ENCODE assay signal across 23 mouse cellular contexts in the genomic region with DNA sequence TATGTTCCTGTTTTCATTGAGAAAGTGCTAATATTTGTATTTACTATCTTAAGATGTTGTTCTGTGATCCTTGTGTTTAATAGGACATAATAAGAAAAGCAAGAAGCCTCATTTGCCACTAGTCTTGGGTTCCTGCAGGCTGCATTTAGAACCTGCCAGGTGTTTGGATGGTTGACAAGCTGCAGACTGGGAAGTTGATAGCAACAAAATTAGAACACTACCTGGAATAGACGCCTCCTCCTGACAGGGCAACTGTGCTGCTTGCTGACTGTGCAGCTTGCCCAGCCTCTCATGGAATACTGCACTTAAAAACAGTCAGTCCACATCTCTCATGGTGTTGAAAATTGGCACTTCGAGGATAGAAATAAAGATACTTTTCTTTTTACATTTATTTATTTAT.
"Had no signal": no experiment of that assay in that cellular context is flagged by ENCODE, and none has a peak within 500 bp of the region (broad histone marks: within the 10 kb centered on the region; RNA-seq: fewer than 3 reads in every experiment).

No protein-coding gene starts in this region.

- H3K27ac ChIP-seq: kidney, embryonic 15.5 days; limb, embryonic 10.5 days; limb, embryonic 13.5 days; liver, embryonic 12.5 days; liver, embryonic 15.5 days; lung, embryonic 15.5 days; midbrain, embryonic 10.5 days; midbrain, embryonic 13.5 days; neural tube, embryonic 13.5 days; stomach, postnatal 0 days had no signal

- DNase-seq: kidney, postnatal 10 days; kidney, postnatal 36 days; layer of hippocampus, postnatal 36 days; liver; lung, adult 18-20 months; lung, postnatal 10 days; lung, postnatal 36 days; right cerebral cortex, postnatal 25 days; thymus, adult 2 months; thymus, postnatal 14 days; thymus, postnatal 4 days had no signal

- H3K4me3 ChIP-seq: kidney, embryonic 15.5 days; limb, embryonic 10.5 days; limb, embryonic 13.5 days; liver, embryonic 12.5 days; liver, embryonic 15.5 days; lung, embryonic 15.5 days; megakaryocyte, embryonic 14.5 days; midbrain, embryonic 10.5 days; midbrain, embryonic 13.5 days; myocyte; neural tube, embryonic 13.5 days had no signal
